Mouse (Mus musculus) mature B cell (primary cell): ENCODE results near the gene Wipf1.

ENCODE experiments used
- in situ Hi-C: fragments of 300-500 bp; cut with MboI; formaldehyde crosslinking; loops from 2 replicates; pipeline ENCODE4 v1.14.3; 2019

Gene Wipf1

DNA sequence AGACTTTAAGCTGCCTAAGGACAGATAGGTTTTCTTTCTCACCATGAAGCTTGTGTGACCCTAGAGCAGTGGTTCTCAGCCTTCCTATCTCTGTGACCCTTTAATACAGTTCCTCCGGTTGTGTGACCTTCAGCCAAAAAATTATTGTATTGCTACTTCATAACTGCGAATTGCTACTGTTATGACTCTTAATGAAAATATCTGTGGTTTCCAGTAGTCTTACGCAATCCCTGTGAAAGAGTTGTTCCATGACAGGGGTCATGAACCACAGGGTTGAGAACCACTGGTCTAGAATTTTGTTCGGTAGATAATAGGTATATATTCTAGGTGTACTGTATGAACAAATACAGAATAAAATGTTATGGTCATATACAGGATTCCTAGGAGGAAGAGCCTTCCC is 17.7 kb upstream of the Wipf1 start:
- in situ Hi-C loops: no loop called here

DNA sequence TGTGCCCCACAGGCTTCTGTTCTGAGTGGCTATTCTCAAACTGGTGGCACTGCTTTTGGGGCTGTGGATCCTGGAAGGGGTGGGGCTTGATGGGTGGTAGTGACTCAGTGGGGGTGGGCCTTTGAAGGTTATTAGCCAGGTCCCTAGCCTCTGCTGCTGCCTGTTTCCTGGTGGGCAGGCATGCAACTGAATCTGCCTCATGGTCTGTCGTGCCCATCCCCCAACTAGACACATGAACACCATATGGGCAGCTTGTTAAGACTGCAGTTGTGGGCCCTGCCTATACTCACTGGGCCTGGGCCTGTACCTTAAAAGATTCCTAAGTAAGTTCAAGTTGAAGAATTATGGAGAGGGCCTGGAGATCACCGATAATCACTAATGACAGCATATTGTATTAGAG is 16.0 kb upstream of the Wipf1 start:
- in situ Hi-C loops: no loop called here

DNA sequence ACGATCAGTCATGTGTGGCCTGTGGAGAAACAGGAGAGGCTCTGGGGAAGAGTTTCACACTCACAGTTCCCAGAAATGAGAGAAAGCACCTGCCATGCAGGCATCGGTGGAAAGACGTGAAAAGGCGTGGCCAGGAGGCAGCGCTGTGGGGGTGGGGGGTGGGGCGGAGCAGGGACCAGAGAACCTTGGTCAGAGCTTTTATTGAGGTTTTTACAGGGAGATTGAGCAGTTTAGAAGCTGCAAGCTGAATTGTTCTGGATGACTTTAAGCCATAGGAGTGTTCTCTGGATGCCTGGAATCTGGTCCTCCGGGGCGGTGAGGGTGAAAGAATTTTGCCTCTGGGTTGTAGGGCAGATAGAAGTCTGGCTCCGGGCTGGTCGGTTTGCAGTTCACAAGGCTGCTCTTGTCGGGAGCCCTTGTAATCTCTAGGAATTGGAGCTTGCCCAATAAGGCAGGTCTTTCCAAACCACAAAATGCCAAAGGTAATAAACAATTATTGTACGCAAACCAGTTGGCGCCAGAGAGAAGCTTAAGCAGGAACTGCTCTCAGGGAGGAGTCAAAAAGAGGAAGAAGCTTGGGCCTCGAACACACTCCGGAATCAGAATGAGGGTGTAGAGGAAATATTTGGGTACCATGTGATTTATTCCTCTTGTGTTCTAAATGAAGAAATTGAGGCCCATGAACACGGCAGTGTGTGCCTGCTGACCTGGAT is 11.1 kb upstream of the Wipf1 start:
- in situ Hi-C loops: no loop called here

- in situ Hi-C loops: no loop called here
These were observed 10.2 kb upstream of the Wipf1 start for GRCm38 (mm10) chr2:73539697-73540096.

DNA sequence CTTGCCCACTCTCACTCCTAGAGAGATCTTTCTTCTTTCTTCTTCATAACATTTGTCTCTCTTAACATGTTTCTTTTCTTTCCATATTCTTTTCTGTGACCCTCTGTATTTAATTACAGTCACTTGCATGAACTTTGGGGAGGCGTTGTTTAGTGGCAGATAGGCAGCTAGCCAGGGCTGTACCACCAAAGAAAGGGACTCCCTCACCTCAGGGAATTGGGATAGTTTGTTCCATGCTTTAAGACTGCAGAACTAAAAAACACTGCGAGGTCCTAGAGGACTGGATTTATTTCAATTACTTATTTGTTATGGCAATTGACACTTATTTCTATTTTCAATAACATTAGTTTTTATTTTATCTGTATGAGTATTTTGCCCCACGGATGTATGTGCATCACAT is 9.6 kb upstream of the Wipf1 start:
- in situ Hi-C loops: no loop called here

- in situ Hi-C loops: no loop called here
These were observed 9.1 kb upstream of the Wipf1 start for GRCm38 (mm10) chr2:73538590-73538989.

- in situ Hi-C loops: no loop called here
These were observed 6.7 kb upstream of the Wipf1 start for GRCm38 (mm10) chr2:73536091-73536783.

GRCm38 (mm10) chr2:73534720-73535119 is 5.2 kb upstream of the Wipf1 start:
- in situ Hi-C loops: no loop called here

- in situ Hi-C loops: no loop called here
These were observed 953 bp upstream of the Wipf1 start for GRCm38 (mm10) chr2:73530487-73530886.

- in situ Hi-C loops: no loop called here
These were observed 798 bp downstream of the Wipf1 start for GRCm38 (mm10) chr2:73528516-73529355.

- in situ Hi-C loops: no loop called here
These were observed 1.6 kb downstream of the Wipf1 start for GRCm38 (mm10) chr2:73527956-73528355.

DNA sequence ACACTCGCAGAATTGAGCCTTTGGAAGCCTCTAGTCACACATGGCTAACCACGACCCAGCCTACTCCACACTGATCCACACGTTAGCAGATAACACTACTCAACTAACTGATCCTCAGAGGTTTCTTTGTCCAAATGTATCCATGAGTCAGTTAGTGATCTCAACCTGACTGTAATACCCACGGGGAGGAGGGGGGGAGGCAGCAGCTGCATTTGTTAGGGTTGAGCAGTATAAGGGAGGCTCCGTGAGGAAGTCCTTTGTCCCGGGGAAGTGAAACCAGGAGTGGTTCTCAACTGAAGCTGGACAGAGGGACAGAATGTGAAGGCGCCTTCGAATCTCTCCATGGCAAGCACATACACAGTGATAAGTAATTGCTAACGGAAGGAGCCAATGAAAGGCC is 2.8 kb downstream of the Wipf1 start:
- in situ Hi-C loops: no loop called here

DNA sequence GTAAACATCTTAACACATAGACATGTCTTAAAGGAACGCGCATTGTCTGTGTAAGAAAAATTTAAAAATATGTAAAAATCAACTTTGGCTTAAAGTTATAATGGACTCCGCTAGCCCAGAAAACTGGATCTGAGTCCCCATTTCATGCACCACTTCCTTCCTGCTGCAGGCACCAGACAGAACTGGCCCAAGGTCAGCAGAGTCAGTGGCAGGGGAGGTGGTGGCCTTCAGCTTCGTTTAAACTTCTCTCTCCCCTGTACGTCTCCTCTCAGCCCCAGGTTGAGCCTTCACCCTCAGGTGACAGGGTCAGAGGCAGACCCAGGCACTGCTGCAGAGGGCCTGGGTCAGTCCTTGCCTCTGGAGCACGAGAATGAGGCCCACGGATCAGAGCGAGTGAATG is 6.6 kb downstream of the Wipf1 start:
- in situ Hi-C loops: no loop called here

DNA sequence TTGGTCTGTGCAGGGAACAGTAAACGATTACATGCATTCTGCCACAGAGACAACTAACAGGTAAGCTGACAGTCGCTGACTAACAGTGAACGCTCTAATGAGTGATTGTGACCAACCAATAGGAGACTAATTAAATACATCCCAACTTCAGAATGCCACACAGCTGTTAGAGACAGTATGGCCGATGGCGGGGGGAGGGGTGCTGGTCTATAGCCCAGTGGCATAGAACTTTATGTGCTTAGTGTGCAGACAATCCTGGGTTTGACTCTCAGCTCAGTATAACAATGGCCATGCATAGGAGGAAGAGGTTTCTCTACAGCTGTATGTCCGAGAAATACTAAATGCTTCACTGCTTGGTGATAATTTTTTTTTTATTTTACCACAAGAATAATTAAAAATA is 7.2 kb downstream of the Wipf1 start:
- in situ Hi-C loops: no loop called here

- in situ Hi-C loops: no loop called here
These were observed 7.8 kb downstream of the Wipf1 start for GRCm38 (mm10) chr2:73521737-73522136.

GRCm38 (mm10) chr2:73518966-73519365 is 10.6 kb downstream of the Wipf1 start:
- in situ Hi-C loops: no loop called here

GRCm38 (mm10) chr2:73518311-73518710 is 11.2 kb downstream of the Wipf1 start:
- in situ Hi-C loops: no loop called here

DNA sequence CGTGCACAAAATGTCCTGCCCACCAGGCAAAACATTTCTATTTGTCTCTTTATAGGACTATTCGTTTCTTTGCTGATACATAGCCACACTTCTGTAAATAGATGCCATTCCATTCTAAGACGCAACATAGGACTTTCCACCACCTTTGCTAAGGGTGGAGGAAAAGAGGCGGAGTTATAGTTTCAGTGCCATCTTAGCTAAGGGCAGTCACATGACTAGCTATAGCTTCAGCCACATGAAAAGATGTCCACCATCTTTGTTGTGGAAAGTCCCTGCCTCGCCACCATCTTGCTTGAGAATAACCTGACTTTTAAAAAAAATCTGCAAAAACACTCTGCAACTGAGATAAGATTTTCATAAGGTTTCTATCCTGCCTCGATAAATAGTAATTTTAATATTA is 15.4 kb downstream of the Wipf1 start:
- in situ Hi-C loops: no loop called here

- in situ Hi-C loops: no loop called here
These were observed 16.3 kb downstream of the Wipf1 start for GRCm38 (mm10) chr2:73513204-73513749.

- in situ Hi-C loops: no loop called here
These were observed 17.5 kb downstream of the Wipf1 start for GRCm38 (mm10) chr2:73512044-73512443.

DNA sequence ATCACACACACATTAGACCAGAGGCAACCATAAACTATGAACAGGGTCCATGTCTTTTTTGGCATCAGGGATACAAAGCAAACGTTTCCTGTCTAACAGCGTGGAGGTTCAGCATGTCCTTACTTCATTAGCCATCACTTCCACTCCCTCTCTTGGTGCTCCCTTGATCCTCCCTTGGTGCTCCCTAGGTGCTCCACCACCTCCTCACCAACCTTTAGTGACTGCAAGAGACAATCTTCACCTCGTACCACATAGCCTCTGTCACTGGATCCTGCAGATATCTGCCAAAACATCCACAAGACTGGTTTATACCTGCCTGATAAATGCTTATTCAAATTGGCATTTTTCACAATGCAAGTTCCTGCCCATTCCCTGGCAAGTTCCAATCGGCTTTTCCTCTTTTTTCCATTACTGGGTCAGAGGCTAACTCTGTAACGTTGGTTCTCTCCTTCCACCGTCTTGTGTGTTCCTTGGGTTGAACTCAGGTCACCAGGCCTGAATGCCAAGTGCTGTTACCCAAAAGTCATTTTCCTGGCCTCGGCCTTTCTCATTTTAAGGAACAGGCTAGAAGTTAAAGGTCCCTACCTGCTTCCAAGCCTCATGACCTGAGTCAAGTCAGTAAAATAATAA is 18.7 kb downstream of the Wipf1 start:
- in situ Hi-C loops: no loop called here

- in situ Hi-C loops: no loop called here
These were observed 19.6 kb downstream of the Wipf1 start for GRCm38 (mm10) chr2:73510025-73510288.
